Mouse (Mus musculus) cerebellum, postnatal 14 days (tissue): ENCODE measurements at regions not wholly inside any gene's neighbourhood (a gene's known extent, or its start where the extent isn't known, plus 50 kb on each side); places are given as distances from the start of the nearest gene placed in this dataset.

ENCODE experiments used
- DNase-seq, 2 experiments: peaks; one replicate each; pipeline ENCODE4 v3.0.0; 2021; ENCODE audit warnings: mixed read lengths in 2 of 2

- DNase-seq = no peak
Observed at GRCm38 (mm10) chr1:14513662-14514061, 1579.5 kb downstream of the 4930444P10Rik start.

- DNase-seq = no peak
Observed at GRCm38 (mm10) chr1:14512481-14513285, 1580.4 kb downstream of the 4930444P10Rik start.

GRCm38 (mm10) chr1:14506831-14507690, 1586.1 kb downstream of the 4930444P10Rik start:
- DNase-seq = peak; percentile 9 to 10

GRCm38 (mm10) chr1:14506201-14506830, 1586.8 kb downstream of the 4930444P10Rik start:
- peak; percentile 45 to 59 for DNase-seq

GRCm38 (mm10) chr1:14505741-14506140, 1587.4 kb downstream of the 4930444P10Rik start:
- peak in 1 of 2 experiments; percentile 15 for DNase-seq

- DNase-seq = peak in 1 of 2 experiments; percentile 36
Observed at GRCm38 (mm10) chr1:14504767-14505343, 1588.3 kb downstream of the 4930444P10Rik start.

GRCm38 (mm10) chr1:14503881-14504742, 1589.0 kb downstream of the 4930444P10Rik start:
- DNase-seq = peak; percentile 26 to 31

GRCm38 (mm10) chr1:14503193-14503800, 1589.8 kb downstream of the 4930444P10Rik start:
- peak in 1 of 2 experiments; percentile 12 for DNase-seq

GRCm38 (mm10) chr1:14499105-14499504, 1594.0 kb downstream of the 4930444P10Rik start:
- no peak for DNase-seq

GRCm38 (mm10) chr1:14490026-14490425, 1603.1 kb downstream of the 4930444P10Rik start:
- no peak for DNase-seq

GRCm38 (mm10) chr1:14487708-14488127, 1605.4 kb downstream of the 4930444P10Rik start:
- no peak for DNase-seq

GRCm38 (mm10) chr1:14485746-14486145, 1607.4 kb downstream of the 4930444P10Rik start:
- DNase-seq = no peak

GRCm38 (mm10) chr1:14484121-14484916, 1608.8 kb downstream of the 4930444P10Rik start:
- no peak for DNase-seq

- DNase-seq = no peak
Observed at GRCm38 (mm10) chr1:14472294-14472693, 1620.8 kb downstream of the 4930444P10Rik start.

GRCm38 (mm10) chr1:14471551-14471950, 1621.6 kb downstream of the 4930444P10Rik start:
- DNase-seq = no peak

- DNase-seq = peak in 1 of 2 experiments; percentile 1
Observed at GRCm38 (mm10) chr1:14464788-14465482, 1628.2 kb downstream of the 4930444P10Rik start.

- no peak for DNase-seq
Observed at GRCm38 (mm10) chr1:14462496-14462895, 1630.6 kb downstream of the 4930444P10Rik start.

- no peak for DNase-seq
Observed at GRCm38 (mm10) chr1:14460811-14461210, 1632.3 kb downstream of the 4930444P10Rik start.

GRCm38 (mm10) chr1:14429326-14429725, 1663.8 kb downstream of the 4930444P10Rik start:
- DNase-seq = no peak

GRCm38 (mm10) chr1:14421030-14421429, 1672.1 kb downstream of the 4930444P10Rik start:
- no peak for DNase-seq
